Mouse (Mus musculus): ENCODE data around the gene Selenop.

The Selenop gene

GRCm38 (mm10) chr15:3271216-3271615 lies 2.9 kb downstream of the Selenop start:
- peak in 1 of 2 experiments; percentile 17 for DNase-seq

GRCm38 (mm10) chr15:3273191-3273590 lies 4.8 kb downstream of the Selenop start:
- no peak for DNase-seq

- no peak for DNase-seq
Measured at GRCm38 (mm10) chr15:3277391-3277790, 9.0 kb downstream of the Selenop start.

- no peak for DNase-seq
Measured at GRCm38 (mm10) chr15:3279242-3279641, 10.9 kb downstream of the Selenop start.

GRCm38 (mm10) chr15:3281216-3281615 lies 12.9 kb downstream of the Selenop start:
- DNase-seq: no peak

- DNase-seq: no peak
Measured at GRCm38 (mm10) chr15:3281737-3282136, 13.4 kb downstream of the Selenop start.

- DNase-seq: no peak
Measured at GRCm38 (mm10) chr15:3286032-3286431, 17.7 kb downstream of the Selenop start.

GRCm38 (mm10) chr15:3290435-3290834 lies 22.1 kb downstream of the Selenop start:
- no peak for DNase-seq

- no peak for DNase-seq
Measured at GRCm38 (mm10) chr15:3293477-3293876, 25.1 kb downstream of the Selenop start.

- DNase-seq: no peak
Measured at GRCm38 (mm10) chr15:3295986-3296385, 27.6 kb downstream of the Selenop start.

- DNase-seq: no peak
Measured at GRCm38 (mm10) chr15:3297615-3298014, 29.3 kb downstream of the Selenop start.

GRCm38 (mm10) chr15:3300361-3301100 lies 32.2 kb downstream of the Selenop start:
- DNase-seq: no peak

- DNase-seq: no peak
Measured at GRCm38 (mm10) chr15:3303426-3303825, 35.1 kb downstream of the Selenop start, which contains the start of gene Ccdc152. TSS of gene Ccdc152 (minus strand) at chr15:3303526.

GRCm38 (mm10) chr15:3309856-3310255 lies 41.5 kb downstream of the Selenop start:
- DNase-seq: no peak

- DNase-seq: peak in 1 of 2 experiments; percentile 12
Measured at GRCm38 (mm10) chr15:3312937-3313336, 44.6 kb downstream of the Selenop start.

- DNase-seq: no peak
Measured at GRCm38 (mm10) chr15:3316617-3317016, 48.3 kb downstream of the Selenop start.

- no peak for DNase-seq
Measured at GRCm38 (mm10) chr15:3319929-3320328, 51.6 kb downstream of the Selenop start.

GRCm38 (mm10) chr15:3323041-3323440 lies 54.7 kb downstream of the Selenop start:
- DNase-seq: no peak

Data from lung, postnatal 4 days (tissue).